Mouse (Mus musculus): ENCODE data around the gene Gm5244. TPM values are rescaled to one million over a fixed set of nuclear protein-coding genes. Genes with fewer than 3 reads are reported as not detected.

The Gm5244 gene
- polyA plus RNA-seq (2012; fragmentation: generic; extraction: Trizol): not detected

GRCm38 (mm10) chr19:12846382-12846781 lies at the start of gene Gm5244:
Gene Gm5244 (plus strand): TSS chr19:12846682.
- Histone ChIP-seq H3K4me3 (no peak within 1 kb of the TSS), H3K4me2 (ENCODE audit: low read depth) (no peak within 1 kb of the TSS), H3K36me3 (ENCODE audit: control insufficient read depth, insufficient read depth) (no peaks in the 10 kb centered on the region), H3K27me3 (ENCODE audit: control insufficient read depth, insufficient read depth, insufficient read length) (no peaks in the 10 kb centered on the region), H3K79me2 (ENCODE audit: control insufficient read depth, insufficient read depth) (no peaks in the 10 kb centered on the region), H3ac (ENCODE audit: control insufficient read depth, insufficient read length) (no peak within 1 kb of the TSS)
- no peak for TF ChIP-seq MYOG (IDR thresholded peaks at IDR 0.05; ENCODE audit: control insufficient read depth in 1 of 3, insufficient read depth in 1 of 3, insufficient read length in 2 of 3, low read depth in 2 of 3)
- TF ChIP-seq E2F4 (IDR thresholded peaks at IDR 0.05; ENCODE audit: insufficient read depth): no peak

DNA sequence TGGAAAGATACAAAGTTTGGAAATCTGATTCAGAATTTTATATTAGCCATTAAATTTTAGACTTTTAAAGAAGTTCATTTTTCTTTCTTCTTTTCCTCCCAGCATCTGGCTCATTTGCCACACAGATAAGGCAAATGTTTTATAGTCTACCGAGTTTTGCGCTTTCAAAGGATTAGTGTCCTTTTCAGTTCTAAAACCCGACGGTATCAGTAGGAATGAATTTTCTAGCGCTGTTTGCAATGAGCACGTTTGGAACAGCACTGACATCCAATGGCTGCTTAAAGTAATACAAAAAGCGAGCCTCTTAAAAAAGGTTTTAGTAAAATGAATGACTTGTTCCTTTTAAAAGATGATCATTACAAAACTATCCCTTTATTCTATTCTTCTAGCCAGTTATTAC lies 49.4 kb upstream of the Gm5244 start:
- peak overlapping the region; percentile 98 for H3K4me2 ChIP-seq (ENCODE audit: low read depth)
- peaks cover 25% of the 10 kb centered on the region for H3K79me2 ChIP-seq (ENCODE audit: control insufficient read depth, insufficient read depth)
- H3K36me3 ChIP-seq (ENCODE audit: control insufficient read depth, insufficient read depth): no peaks in the 10 kb centered on the region
- H3K4me3 ChIP-seq: peak overlapping the region; percentile 63
- no peak overlapping the region for H3ac ChIP-seq (ENCODE audit: control insufficient read depth, insufficient read length)
- H3K27me3 ChIP-seq (ENCODE audit: control insufficient read depth, insufficient read depth, insufficient read length): no peaks in the 10 kb centered on the region
- TF ChIP-seq POLR2A (IDR thresholded peaks at IDR 0.05; ENCODE audit: insufficient read length, low read depth) (no peak), MYOD1 (IDR thresholded peaks at IDR 0.05; ENCODE audit: control insufficient read depth in 1 of 3, insufficient read length in 2 of 3, low read depth in 2 of 3) (no peak)

DNA sequence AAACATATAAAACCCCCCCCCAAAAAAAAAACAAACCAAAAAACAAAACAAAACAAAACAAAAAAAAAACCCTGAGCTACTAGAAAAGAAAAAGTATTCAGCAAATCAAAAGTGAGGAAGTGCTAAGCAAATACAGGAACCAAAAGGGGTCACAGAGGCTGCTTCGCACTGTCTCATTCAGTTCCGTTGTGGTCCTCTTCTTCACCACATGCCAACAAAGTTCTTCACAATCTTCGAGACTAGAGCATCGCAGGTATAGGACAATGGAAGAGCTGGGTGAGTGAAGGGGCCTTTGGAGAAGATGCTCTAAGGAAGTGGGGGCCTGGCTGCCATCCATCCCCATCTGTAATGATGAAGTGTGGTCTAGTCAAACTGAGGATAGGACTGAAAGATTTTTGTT lies 48.1 kb upstream of the Gm5244 start:
- Histone ChIP-seq H3ac (ENCODE audit: control insufficient read depth, insufficient read length) (no peak overlapping the region), H3K27me3 (ENCODE audit: control insufficient read depth, insufficient read depth, insufficient read length) (no peaks in the 10 kb centered on the region), H3K4me2 (ENCODE audit: low read depth) (no peak overlapping the region), H3K36me3 (ENCODE audit: control insufficient read depth, insufficient read depth) (no peaks in the 10 kb centered on the region), H3K79me2 (ENCODE audit: control insufficient read depth, insufficient read depth) (peaks cover 11% of the 10 kb centered on the region), H3K4me3 (no peak overlapping the region)
- TF ChIP-seq MAX (IDR thresholded peaks at IDR 0.05; ENCODE audit: low read depth) (no peak), SRF (IDR thresholded peaks at IDR 0.05; ENCODE audit: control insufficient read depth, insufficient read length, low read depth) (no peak), USF1 (IDR thresholded peaks at IDR 0.05; ENCODE audit: low read depth) (no peak), TCF12 (IDR thresholded peaks at IDR 0.05; ENCODE audit: insufficient read depth, poor library complexity, severe bottlenecking) (no peak), CEBPB (IDR thresholded peaks at IDR 0.05; ENCODE audit: insufficient read depth, poor library complexity, severe bottlenecking) (no peak), REST (IDR thresholded peaks at IDR 0.05; ENCODE audit: insufficient read depth, insufficient read length) (no peak), MYOD1 (IDR thresholded peaks at IDR 0.05; ENCODE audit: control insufficient read depth in 1 of 3, insufficient read length in 2 of 3, low read depth in 2 of 3) (no peak), E2F4 (IDR thresholded peaks at IDR 0.05; ENCODE audit: insufficient read depth) (no peak), POLR2A (IDR thresholded peaks at IDR 0.05; ENCODE audit: insufficient read length, low read depth) (no peak), TCF3 (IDR thresholded peaks at IDR 0.05; ENCODE audit: insufficient read length, low read depth) (no peak), POLR2AphosphoS2 (IDR thresholded peaks at IDR 0.05; ENCODE audit: insufficient read length, low read depth) (no peak), MYOG (IDR thresholded peaks at IDR 0.05; ENCODE audit: control insufficient read depth in 1 of 3, insufficient read depth in 1 of 3, insufficient read length in 2 of 3, low read depth in 2 of 3) (no peak)

DNA sequence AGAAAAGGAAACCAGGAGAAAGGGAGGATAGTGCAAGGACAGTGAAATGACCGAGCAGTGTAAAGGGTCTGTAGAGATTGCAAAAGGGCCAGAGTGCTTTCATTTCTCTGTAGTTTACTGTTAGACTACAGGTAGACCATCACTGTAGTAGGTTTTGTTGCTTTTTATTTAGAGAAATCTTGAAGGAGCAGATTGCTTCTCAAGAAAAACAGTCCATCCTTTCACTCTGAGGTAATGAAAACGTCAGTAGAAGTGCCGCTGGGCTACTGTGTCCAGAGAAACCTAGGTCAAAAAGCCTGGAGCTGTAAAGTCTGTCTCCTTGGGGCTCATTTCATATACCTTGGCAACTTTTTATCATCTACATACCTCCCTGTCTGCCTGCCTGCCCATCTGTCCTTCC lies 47.4 kb upstream of the Gm5244 start:
- H3K36me3 ChIP-seq (ENCODE audit: control insufficient read depth, insufficient read depth): no peaks in the 10 kb centered on the region
- no peak overlapping the region for H3K4me3 ChIP-seq
- peaks cover 5% of the 10 kb centered on the region for H3K79me2 ChIP-seq (ENCODE audit: control insufficient read depth, insufficient read depth)
- TF ChIP-seq POLR2A (IDR thresholded peaks at IDR 0.05; ENCODE audit: insufficient read length, low read depth): no peak
- no peak for TF ChIP-seq E2F4 (IDR thresholded peaks at IDR 0.05; ENCODE audit: insufficient read depth)
- TF ChIP-seq USF1 (IDR thresholded peaks at IDR 0.05; ENCODE audit: low read depth): no peak
- no peak for TF ChIP-seq MYOD1 (IDR thresholded peaks at IDR 0.05; ENCODE audit: control insufficient read depth in 1 of 3, insufficient read length in 2 of 3, low read depth in 2 of 3)
- TF ChIP-seq SRF (IDR thresholded peaks at IDR 0.05; ENCODE audit: control insufficient read depth, insufficient read length, low read depth): no peak
- TF ChIP-seq POLR2AphosphoS2 (IDR thresholded peaks at IDR 0.05; ENCODE audit: insufficient read length, low read depth): no peak
- no peak for TF ChIP-seq MAX (IDR thresholded peaks at IDR 0.05; ENCODE audit: low read depth)
- TF ChIP-seq MYOG (IDR thresholded peaks at IDR 0.05; ENCODE audit: control insufficient read depth in 1 of 3, insufficient read depth in 1 of 3, insufficient read length in 2 of 3, low read depth in 2 of 3): no peak
- TF ChIP-seq TCF3 (IDR thresholded peaks at IDR 0.05; ENCODE audit: insufficient read length, low read depth): no peak
- no peaks in the 10 kb centered on the region for H3K27me3 ChIP-seq (ENCODE audit: control insufficient read depth, insufficient read depth, insufficient read length)
- no peak overlapping the region for H3ac ChIP-seq (ENCODE audit: control insufficient read depth, insufficient read length)
- no peak overlapping the region for H3K4me2 ChIP-seq (ENCODE audit: low read depth)

- Histone ChIP-seq H3K36me3 (ENCODE audit: control insufficient read depth, insufficient read depth) (no peaks in the 10 kb centered on the region), H3K4me3 (no peak overlapping the region), H3ac (ENCODE audit: control insufficient read depth, insufficient read length) (no peak overlapping the region), H3K4me2 (ENCODE audit: low read depth) (no peak overlapping the region), H3K27me3 (ENCODE audit: control insufficient read depth, insufficient read depth, insufficient read length) (no peaks in the 10 kb centered on the region), H3K79me2 (ENCODE audit: control insufficient read depth, insufficient read depth) (no peaks in the 10 kb centered on the region)
- no peak for TF ChIP-seq MAX (IDR thresholded peaks at IDR 0.05; ENCODE audit: low read depth)
- no peak for TF ChIP-seq POLR2A (IDR thresholded peaks at IDR 0.05; ENCODE audit: insufficient read length, low read depth)
- TF ChIP-seq POLR2AphosphoS2 (IDR thresholded peaks at IDR 0.05; ENCODE audit: insufficient read length, low read depth): no peak
- TF ChIP-seq REST (IDR thresholded peaks at IDR 0.05; ENCODE audit: insufficient read depth, insufficient read length): no peak
- TF ChIP-seq E2F4 (IDR thresholded peaks at IDR 0.05; ENCODE audit: insufficient read depth): no peak
- no peak for TF ChIP-seq MYOG (IDR thresholded peaks at IDR 0.05; ENCODE audit: control insufficient read depth in 1 of 3, insufficient read depth in 1 of 3, insufficient read length in 2 of 3, low read depth in 2 of 3)
- TF ChIP-seq USF1 (IDR thresholded peaks at IDR 0.05; ENCODE audit: low read depth): no peak
- no peak for TF ChIP-seq CEBPB (IDR thresholded peaks at IDR 0.05; ENCODE audit: insufficient read depth, poor library complexity, severe bottlenecking)
- TF ChIP-seq TCF12 (IDR thresholded peaks at IDR 0.05; ENCODE audit: insufficient read depth, poor library complexity, severe bottlenecking): no peak
- TF ChIP-seq SRF (IDR thresholded peaks at IDR 0.05; ENCODE audit: control insufficient read depth, insufficient read length, low read depth): no peak
- TF ChIP-seq MYOD1 (IDR thresholded peaks at IDR 0.05; ENCODE audit: control insufficient read depth in 1 of 3, insufficient read length in 2 of 3, low read depth in 2 of 3): no peak
- TF ChIP-seq TCF3 (IDR thresholded peaks at IDR 0.05; ENCODE audit: insufficient read length, low read depth): no peak
These were observed 45.9 kb upstream of the Gm5244 start for GRCm38 (mm10) chr19:12800621-12801020.
